Mouse (Mus musculus) lung, postnatal 25 days (tissue): ENCODE data around the gene Esyt1.
"Not testable (repeated sequence)": the region's sequence is repeated elsewhere in the genome, so short reads cannot be mapped to it uniquely, and the experiment has no call there.

Experiments used
- DNase-seq: peaks from one replicate; pipeline ENCODE4 v3.0.0; 2022; ENCODE audit warnings: low spot score

The Esyt1 gene

GRCm38 (mm10) chr10:128525671-128526308 is at the start of gene Esyt1:
Gene Esyt1, minus strand, starts transcription at chr10:128525871.
- peak; percentile 99 for DNase-seq

GRCm38 (mm10) chr10:128575063-128575462 is 49.4 kb upstream of the Esyt1 start:
- DNase-seq, result no peak

GRCm38 (mm10) chr10:128565788-128566531 is 40.3 kb upstream of the Esyt1 start, which contains the start of gene Pa2g4:
Gene Pa2g4, minus strand, starts transcription at chr10:128565987.
- DNase-seq, result peak; percentile 99

- no peak for DNase-seq
These were observed 39.6 kb upstream of the Esyt1 start for GRCm38 (mm10) chr10:128565206-128565787.

- DNase-seq, result no peak
These were observed 37.9 kb upstream of the Esyt1 start for GRCm38 (mm10) chr10:128563544-128563943.

- DNase-seq, result no peak
These were observed 31.3 kb upstream of the Esyt1 start for GRCm38 (mm10) chr10:128556963-128557362.

GRCm38 (mm10) chr10:128556286-128556685 is 30.6 kb upstream of the Esyt1 start:
- DNase-seq, result no peak

GRCm38 (mm10) chr10:128555567-128555966 is 29.9 kb upstream of the Esyt1 start:
- not testable (repeated sequence) for DNase-seq

- not testable (repeated sequence) for DNase-seq
These were observed 24.6 kb upstream of the Esyt1 start for GRCm38 (mm10) chr10:128550144-128550823.

- DNase-seq, result not testable (repeated sequence)
These were observed 24.0 kb upstream of the Esyt1 start for GRCm38 (mm10) chr10:128549682-128550057.

- DNase-seq, result peak; percentile 97
These were observed 23.4 kb upstream of the Esyt1 start, which contains the start of gene Rpl41 for GRCm38 (mm10) chr10:128548947-128549681. Gene Rpl41, minus strand, starts transcription at chr10:128549305.

GRCm38 (mm10) chr10:128548051-128548791 is 22.6 kb upstream of the Esyt1 start:
- DNase-seq, result not testable (repeated sequence)

- DNase-seq, result peak; percentile 98
These were observed 21.8 kb upstream of the Esyt1 start, which contains the start of gene Zc3h10 for GRCm38 (mm10) chr10:128547361-128548032. Gene Zc3h10, minus strand, starts transcription at chr10:128547774.

- no peak for DNase-seq
These were observed 21.1 kb upstream of the Esyt1 start for GRCm38 (mm10) chr10:128546787-128547186.

- DNase-seq, result peak; percentile 68
These were observed 20.7 kb upstream of the Esyt1 start for GRCm38 (mm10) chr10:128546361-128546760.

- DNase-seq, result no peak
These were observed 19.9 kb upstream of the Esyt1 start for GRCm38 (mm10) chr10:128545570-128545898.

GRCm38 (mm10) chr10:128544674-128545569 is 19.3 kb upstream of the Esyt1 start:
- DNase-seq, result no peak

GRCm38 (mm10) chr10:128544151-128544657 is 18.5 kb upstream of the Esyt1 start:
- no peak for DNase-seq

GRCm38 (mm10) chr10:128543100-128543499 is 17.4 kb upstream of the Esyt1 start:
- DNase-seq, result no peak
